Mouse (Mus musculus): ENCODE measurements around the gene Mrpl19. TPM values are rescaled to one million over a fixed set of nuclear protein-coding genes. Genes with fewer than 3 reads are reported as not detected.

Gene Mrpl19
- polyA plus RNA-seq, 1 experiment from 2014 or later: 48.1 TPM

DNA sequence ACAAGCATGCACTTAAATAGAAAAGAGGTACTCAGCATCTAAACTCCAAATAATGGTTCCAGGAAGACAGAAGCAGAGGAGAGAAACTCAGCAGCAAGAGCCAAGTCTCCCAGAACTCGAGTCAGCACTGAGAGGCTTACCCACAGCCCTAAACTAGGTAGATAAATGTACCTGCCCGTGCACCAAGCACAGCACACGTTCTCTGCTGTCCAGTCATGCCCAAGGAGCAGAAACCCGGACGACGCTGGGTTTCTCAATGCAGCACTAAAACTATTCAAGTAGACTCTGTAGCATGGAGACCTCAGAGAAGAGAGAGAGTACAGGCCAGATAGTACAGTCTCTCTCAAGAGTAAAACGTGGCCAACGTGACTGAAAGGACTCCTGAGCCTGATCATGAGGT is 5.9 kb downstream of the Mrpl19 start:
- Histone ChIP-seq H3K9me3 (ENCODE audit: low read depth, low read length) (no peaks in the 10 kb centered on the region), H3K4me3 (ENCODE audit: low read depth, low read length) (no peak overlapping the region), H3K4me2 (no peak overlapping the region), H3K9ac (no peak overlapping the region), H3K36me3 (ENCODE audit: insufficient read depth) (peaks cover 80% of the 10 kb centered on the region), H3K27me3 (ENCODE audit: insufficient read depth, low read length) (no peaks in the 10 kb centered on the region), H3K27ac (ENCODE audit: low read depth) (no peak overlapping the region), H3K4me1 (ENCODE audit: insufficient read depth) (no peaks in the 10 kb centered on the region)
- WGBS: 91% methylated on average over 8 of the region's 8 CpGs
- ATAC-seq (ENCODE audit: insufficient read depth) (no peak), DNase-seq (no peak)
- TF ChIP-seq CTCF (IDR thresholded peaks at IDR 0.05; ENCODE audit: low read depth): no peak

- Histone ChIP-seq H3K27ac (ENCODE audit: low read depth) (no peak overlapping the region), H3K4me3 (ENCODE audit: low read depth, low read length) (no peak overlapping the region), H3K4me1 (ENCODE audit: insufficient read depth) (no peaks in the 10 kb centered on the region), H3K27me3 (ENCODE audit: insufficient read depth, low read length) (no peaks in the 10 kb centered on the region), H3K9me3 (ENCODE audit: low read depth, low read length) (no peaks in the 10 kb centered on the region), H3K36me3 (ENCODE audit: insufficient read depth) (peaks cover 79% of the 10 kb centered on the region), H3K4me2 (no peak overlapping the region), H3K9ac (no peak overlapping the region)
- DNase-seq (no peak), ATAC-seq (ENCODE audit: insufficient read depth) (no peak)
- TF ChIP-seq CTCF (IDR thresholded peaks at IDR 0.05; ENCODE audit: low read depth): no peak
- 82% methylated on average over 11 of the region's 11 CpGs for WGBS
Observed at GRCm38 (mm10) chr6:81957992-81958391, 7.8 kb downstream of the Mrpl19 start.

DNA sequence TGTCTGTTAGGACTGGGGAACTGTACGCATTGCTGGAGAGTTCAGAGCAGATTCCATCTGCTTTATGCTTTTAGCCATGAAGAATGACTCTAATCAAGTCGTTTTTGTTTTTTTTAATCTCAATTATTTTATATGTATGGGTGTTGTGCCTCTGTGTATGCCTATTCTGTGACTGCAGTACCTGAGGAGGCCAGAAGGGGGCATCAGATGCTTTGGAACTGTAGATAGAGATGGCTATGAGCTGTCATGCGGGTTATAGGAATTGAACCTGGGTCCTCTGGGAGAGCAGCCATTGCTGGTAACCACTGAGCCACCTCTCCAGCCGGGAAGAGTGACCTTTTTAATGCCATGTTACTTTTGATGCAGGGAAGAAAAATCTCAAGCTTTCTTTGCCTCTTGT is 9.4 kb downstream of the Mrpl19 start:
- no peak for ATAC-seq (ENCODE audit: insufficient read depth)

GRCm38 (mm10) chr6:81955133-81955532 is 10.6 kb downstream of the Mrpl19 start:
- DNase-seq (no peak), ATAC-seq (ENCODE audit: insufficient read depth) (peak; percentile 59; the same call in 1 of the 2 replicates)
- Histone ChIP-seq H3K9ac (no peak overlapping the region), H3K4me1 (ENCODE audit: insufficient read depth) (no peaks in the 10 kb centered on the region), H3K27me3 (ENCODE audit: insufficient read depth, low read length) (no peaks in the 10 kb centered on the region), H3K9me3 (ENCODE audit: low read depth, low read length) (no peaks in the 10 kb centered on the region), H3K4me3 (ENCODE audit: low read depth, low read length) (no peak overlapping the region), H3K36me3 (ENCODE audit: insufficient read depth) (peaks cover 73% of the 10 kb centered on the region), H3K27ac (ENCODE audit: low read depth) (no peak overlapping the region), H3K4me2 (no peak overlapping the region)
- TF ChIP-seq CTCF (IDR thresholded peaks at IDR 0.05; ENCODE audit: low read depth): no peak
- 77% methylated on average over 5 of the region's 5 CpGs for WGBS

More for the DNA sequence above, 9.4 kb downstream of the Mrpl19 start:
- Histone ChIP-seq H3K36me3 (ENCODE audit: insufficient read depth) (peaks cover 78% of the 10 kb centered on the region), H3K27me3 (ENCODE audit: insufficient read depth, low read length) (no peaks in the 10 kb centered on the region), H3K27ac (ENCODE audit: low read depth) (no peak overlapping the region), H3K9me3 (ENCODE audit: low read depth, low read length) (no peaks in the 10 kb centered on the region), H3K9ac (no peak overlapping the region), H3K4me3 (ENCODE audit: low read depth, low read length) (no peak overlapping the region), H3K4me1 (ENCODE audit: insufficient read depth) (no peaks in the 10 kb centered on the region), H3K4me2 (no peak overlapping the region)
- peak; percentile 11 for DNase-seq
- TF ChIP-seq CTCF (IDR thresholded peaks at IDR 0.05; ENCODE audit: low read depth): peak; percentile 56
- WGBS: 89% methylated on average over 4 of the region's 4 CpGs

- TF ChIP-seq CTCF (IDR thresholded peaks at IDR 0.05; ENCODE audit: low read depth): no peak
- H3K27ac ChIP-seq (ENCODE audit: low read depth): no peak overlapping the region
- H3K9me3 ChIP-seq (ENCODE audit: low read depth, low read length): no peaks in the 10 kb centered on the region
- 90% methylated on average over 6 of the region's 6 CpGs for WGBS
- H3K4me2 ChIP-seq: no peak overlapping the region
- peaks cover 83% of the 10 kb centered on the region for H3K36me3 ChIP-seq (ENCODE audit: insufficient read depth)
- ATAC-seq (ENCODE audit: insufficient read depth): no peak
- no peak overlapping the region for H3K9ac ChIP-seq
- H3K27me3 ChIP-seq (ENCODE audit: insufficient read depth, low read length): no peaks in the 10 kb centered on the region
- H3K4me1 ChIP-seq (ENCODE audit: insufficient read depth): no peaks in the 10 kb centered on the region
- H3K4me3 ChIP-seq (ENCODE audit: low read depth, low read length): no peak overlapping the region
- DNase-seq: no peak
Observed at GRCm38 (mm10) chr6:81946906-81947305, 18.9 kb downstream of the Mrpl19 start.

DNA sequence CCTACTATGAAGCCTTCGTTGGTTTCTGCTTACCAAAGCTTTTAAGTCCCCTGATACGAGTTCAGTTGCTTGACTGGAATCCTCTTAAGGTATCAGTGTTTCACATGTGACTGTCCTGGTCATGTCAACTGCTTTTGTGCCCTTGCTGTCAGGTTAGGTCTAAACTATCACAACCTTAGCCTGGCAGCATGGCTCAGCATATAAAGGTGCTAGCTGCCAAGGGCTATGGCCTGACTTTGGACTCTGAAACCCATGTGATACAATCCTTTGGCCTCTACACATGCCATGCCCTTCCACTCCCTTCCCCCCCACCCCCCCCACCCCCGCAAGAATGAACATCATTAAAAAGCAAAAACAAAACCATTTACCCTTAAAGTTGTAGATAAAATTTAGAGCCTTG is 21.3 kb downstream of the Mrpl19 start:
- no peak for TF ChIP-seq CTCF (IDR thresholded peaks at IDR 0.05; ENCODE audit: low read depth)
- ATAC-seq (ENCODE audit: insufficient read depth) (no peak), DNase-seq (no peak)
- H3K9me3 ChIP-seq (ENCODE audit: low read depth, low read length): no peaks in the 10 kb centered on the region
- H3K4me1 ChIP-seq (ENCODE audit: insufficient read depth): no peaks in the 10 kb centered on the region
- H3K9ac ChIP-seq: no peak overlapping the region
- WGBS: 90% methylated on average over 3 of the region's 3 CpGs
- no peaks in the 10 kb centered on the region for H3K27me3 ChIP-seq (ENCODE audit: insufficient read depth, low read length)
- peaks cover 90% of the 10 kb centered on the region for H3K36me3 ChIP-seq (ENCODE audit: insufficient read depth)
- no peak overlapping the region for H3K4me2 ChIP-seq
- no peak overlapping the region for H3K4me3 ChIP-seq (ENCODE audit: low read depth, low read length)
- H3K27ac ChIP-seq (ENCODE audit: low read depth): no peak overlapping the region

DNA sequence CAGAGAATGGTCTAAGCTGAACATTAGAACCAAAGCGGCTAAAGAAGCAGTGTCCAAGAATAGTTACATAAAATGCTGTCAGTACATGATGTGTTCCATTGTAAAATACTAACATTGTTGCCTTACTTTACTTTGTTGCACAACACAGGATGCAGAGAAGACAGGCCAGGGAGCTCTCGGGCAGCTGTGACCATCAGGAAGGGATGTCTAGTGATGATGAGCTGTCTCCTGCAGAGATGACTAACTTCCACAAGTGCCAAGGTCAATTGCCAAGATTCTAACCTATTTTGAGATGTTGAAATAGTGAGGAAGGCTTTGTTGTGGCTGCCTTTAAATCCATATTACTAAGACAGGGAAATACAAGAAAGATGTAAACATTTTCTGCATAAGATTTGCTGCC is 22.5 kb downstream of the Mrpl19 start:
- H3K4me3 ChIP-seq (ENCODE audit: low read depth, low read length): no peak overlapping the region
- H3K9me3 ChIP-seq (ENCODE audit: low read depth, low read length): no peaks in the 10 kb centered on the region
- no peak for TF ChIP-seq CTCF (IDR thresholded peaks at IDR 0.05; ENCODE audit: low read depth)
- H3K27me3 ChIP-seq (ENCODE audit: insufficient read depth, low read length): no peaks in the 10 kb centered on the region
- H3K4me2 ChIP-seq: no peak overlapping the region
- ATAC-seq (ENCODE audit: insufficient read depth) (no peak), DNase-seq (no peak)
- no peak overlapping the region for H3K27ac ChIP-seq (ENCODE audit: low read depth)
- 84% methylated on average over 2 of the region's 2 CpGs for WGBS
- H3K36me3 ChIP-seq (ENCODE audit: insufficient read depth): peaks cover 87% of the 10 kb centered on the region
- no peak overlapping the region for H3K9ac ChIP-seq
- no peaks in the 10 kb centered on the region for H3K4me1 ChIP-seq (ENCODE audit: insufficient read depth)

DNA sequence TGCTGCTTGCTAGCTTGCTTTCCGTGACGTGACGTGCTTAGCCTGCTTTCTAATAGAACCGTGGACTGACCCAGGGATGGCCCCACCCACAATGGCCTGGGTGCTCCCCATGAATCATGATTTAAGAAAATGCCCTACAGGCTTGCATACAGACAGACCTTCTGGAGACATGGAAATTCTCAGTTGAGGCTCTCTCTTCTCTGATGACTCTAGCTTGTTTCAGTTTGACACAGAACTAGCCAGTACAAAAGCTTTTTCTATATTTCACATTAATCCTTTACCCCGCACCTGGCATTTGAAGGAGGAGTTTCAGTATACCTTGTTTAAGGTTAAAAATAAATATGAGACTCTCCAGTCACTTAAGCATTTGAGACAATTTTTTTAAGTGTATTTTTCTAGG is 24.0 kb downstream of the Mrpl19 start:
- no peak for TF ChIP-seq CTCF (IDR thresholded peaks at IDR 0.05; ENCODE audit: low read depth)
- ATAC-seq (ENCODE audit: insufficient read depth): no peak
- no peaks in the 10 kb centered on the region for H3K27me3 ChIP-seq (ENCODE audit: insufficient read depth, low read length)
- peaks cover 85% of the 10 kb centered on the region for H3K36me3 ChIP-seq (ENCODE audit: insufficient read depth)
- no peak for DNase-seq
- no peak overlapping the region for H3K4me3 ChIP-seq (ENCODE audit: low read depth, low read length)
- no peaks in the 10 kb centered on the region for H3K9me3 ChIP-seq (ENCODE audit: low read depth, low read length)
- no peaks in the 10 kb centered on the region for H3K4me1 ChIP-seq (ENCODE audit: insufficient read depth)
- WGBS: 82% methylated on average over 5 of the region's 5 CpGs
- H3K27ac ChIP-seq (ENCODE audit: low read depth): no peak overlapping the region
- no peak overlapping the region for H3K4me2 ChIP-seq
- H3K9ac ChIP-seq: no peak overlapping the region

Measured in lung, embryonic 14.5 days (tissue).